Mouse (Mus musculus): ENCODE data around the gene Kif28. TPM values are rescaled to one million over a fixed set of nuclear protein-coding genes. Genes with fewer than 3 reads are reported as not detected.
"Not testable (repeated sequence)": the region's sequence is repeated elsewhere in the genome, so short reads cannot be mapped to it uniquely, and the experiment has no call there.

Kif28 gene
- total RNA-seq, 2 experiments from 2014 or later = 0.43 to 0.53 TPM

DNA sequence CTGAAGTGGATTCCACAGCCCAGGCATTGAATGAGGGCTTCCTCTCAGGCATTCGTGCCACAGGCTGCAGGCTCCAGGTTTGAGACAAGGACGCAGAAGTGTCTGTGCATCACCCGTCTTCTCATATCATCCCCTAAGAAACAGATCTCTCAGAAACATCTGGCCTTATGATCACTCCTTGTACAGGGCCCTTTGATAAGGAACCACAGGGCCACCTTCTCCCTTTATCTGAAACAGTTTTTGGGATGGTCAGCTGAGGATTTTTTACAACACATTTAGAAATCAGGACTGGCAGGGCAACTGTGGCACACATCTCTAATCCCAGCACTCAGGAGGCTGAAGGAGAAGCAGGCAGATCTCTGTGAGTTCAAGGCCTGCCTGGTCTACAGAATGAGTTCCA, 95.7 kb downstream of the Kif28 start:
- no peak for DNase-seq
- intact Hi-C loops (cut with DNase I) = loop anchor here (10.0 kb wide), 1 partner anchor 195 kb away; no protein-coding TSS in a partner anchor

DNA sequence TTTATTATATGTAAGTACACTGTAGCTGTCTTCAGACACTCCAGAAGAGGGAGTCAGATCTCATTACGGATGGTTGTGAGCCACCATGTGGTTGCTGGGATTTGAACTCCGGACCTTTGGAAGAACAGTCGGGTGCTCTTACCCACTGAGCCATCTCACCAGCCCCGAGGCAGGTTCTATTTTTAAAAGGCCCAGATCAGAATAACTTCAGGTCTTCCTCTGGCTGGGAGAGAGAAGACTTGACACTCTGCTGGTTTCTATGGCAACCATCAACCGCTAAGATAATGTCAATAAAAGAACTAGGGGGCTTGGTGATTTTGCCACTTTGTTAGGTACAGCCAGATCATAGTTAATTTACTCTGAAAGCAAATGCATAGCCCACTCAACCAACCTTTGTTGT, 96.4 kb downstream of the Kif28 start:
- DNase-seq = not testable (repeated sequence)
- intact Hi-C loops (cut with DNase I) = loop anchor here (10.0 kb wide), 1 partner anchor 196 kb away; no protein-coding TSS in a partner anchor

DNA sequence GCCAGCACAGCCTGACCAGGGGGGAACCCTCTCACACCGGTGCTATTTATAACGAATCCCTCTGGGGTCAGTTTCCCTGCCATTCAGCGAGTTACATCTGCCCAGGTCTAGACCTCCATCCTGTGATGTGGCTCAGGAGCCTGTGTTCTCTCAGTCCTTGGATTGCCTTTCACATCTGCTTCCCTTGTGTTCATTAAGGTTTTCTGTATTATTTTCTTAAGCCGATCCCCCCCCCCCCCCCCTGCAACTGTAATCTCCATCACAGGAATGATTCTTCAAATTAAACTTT, 99.1 kb downstream of the Kif28 start:
- intact Hi-C loops (cut with DNase I) = loop anchor here (1.0 to 10.0 kb wide), 2 partner anchors 88 to 199 kb away; no protein-coding TSS in a partner anchor
- no peak for DNase-seq

Other genes starting within 250 kb of the Kif28 start
- gene Smyd3, start 227.2 kb downstream of the Kif28 start, total RNA-seq (2021) = 1 to 10 TPM; 6.9 to 7.2 TPM
- 10 to 100 TPM; 49.4 to 56.2 TPM for gene Tfb2m, start 199.0 kb downstream of the Kif28 start, total RNA-seq (2021)
- gene Cnst, start 198.9 kb downstream of the Kif28 start, total RNA-seq (2021) = 10 to 100 TPM; 45.2 to 45.4 TPM
- 10 to 100 TPM; 57.1 to 58.5 TPM for gene Sccpdh, start 77.1 kb downstream of the Kif28 start, total RNA-seq (2021)
- gene Gm10518, start 58.1 kb upstream of the Kif28 start, total RNA-seq (2021) = not detected
- 10 to 100 TPM; 19.4 to 21.8 TPM for gene Ahctf1, start 58.4 kb upstream of the Kif28 start, total RNA-seq (2021)
- gene Cdc42bpa, start 215.2 kb upstream of the Kif28 start, total RNA-seq (2021) = 10 to 100 TPM; 41.1 to 43.4 TPM

Data from heart, postnatal 36 days (tissue).